Mouse (Mus musculus) MEL (cell line): ENCODE results near the gene Nap1l5. TPM values are rescaled to one million over a fixed set of nuclear protein-coding genes. Genes with fewer than 3 reads are reported as not detected.

Source experiments
- DNase-seq: peaks from one replicate; pipeline ENCODE4 v3.0.0; 2011; ENCODE audit warnings: low read depth, low spot score
- H3K27ac ChIP-seq: 2 replicates; pipeline ENCODE4 v1.5.1; 2012; ENCODE audit warnings: low read depth, mild to moderate bottlenecking, control low read depth, low read length, moderate library complexity; ENCODE audit not compliant: control insufficient read depth
- H3K27me3 ChIP-seq, 2 experiments: fragments of 150-350 bp in 1 of 2; sonication (generic) in 1 of 2; 2 replicates each; pipeline ENCODE4 v1.6.1; 2012; ENCODE audit warnings: low read length in 2 of 2, mild to moderate bottlenecking in 2 of 2, improper control_type of control experiment in 1 of 2, moderate library complexity in 1 of 2; ENCODE audit not compliant: insufficient read depth in 2 of 2, control insufficient read depth in 1 of 2
- H3K36me3 ChIP-seq, 2 experiments: 2 replicates each; pipeline ENCODE4 v1.6.1; 2012 to 2014; ENCODE audit warnings: low read length in 2 of 2, improper control_type of control experiment in 1 of 2, inconsistent platforms in 1 of 2, mild to moderate bottlenecking in 1 of 2; ENCODE audit not compliant: insufficient read depth in 2 of 2, control insufficient read depth in 1 of 2
- H3K4me1 ChIP-seq, 2 experiments: fragments of 150-350 bp in 1 of 2; sonication (generic) in 1 of 2; 2 replicates each; pipeline ENCODE4 v1.6.1; 2012; ENCODE audit warnings: low read length in 2 of 2, improper control_type of control experiment in 1 of 2, mild to moderate bottlenecking in 1 of 2; ENCODE audit not compliant: insufficient read depth in 2 of 2, control insufficient read depth in 1 of 2
- H3K4me3 ChIP-seq, 2 experiments: fragments of 150-350 bp in 1 of 2; sonication (generic) in 1 of 2; 2 replicates each; pipeline ENCODE4 v1.5.1; 2012; ENCODE audit warnings: low read depth in 2 of 2, low read length in 2 of 2, mild to moderate bottlenecking in 2 of 2, moderate library complexity in 2 of 2, control low read depth in 1 of 2, improper control_type of control experiment in 1 of 2; ENCODE audit not compliant: control insufficient read depth in 1 of 2, insufficient read depth in 1 of 2
- H3K79me2 ChIP-seq: 2 replicates; pipeline ENCODE4 v1.6.1; 2012; ENCODE audit warnings: mild to moderate bottlenecking, low read length, moderate library complexity; ENCODE audit not compliant: control insufficient read depth, poor library complexity, insufficient read depth
- H3K9ac ChIP-seq: 2 replicates; pipeline ENCODE4 v1.6.1; 2012; ENCODE audit warnings: low read depth, mild to moderate bottlenecking, control low read depth, low read length, moderate library complexity; ENCODE audit not compliant: control insufficient read depth, poor library complexity, severe bottlenecking
- H3K9me3 ChIP-seq: fragments of 150-350 bp; sonication (generic); replicated peaks from 2 replicates; pipeline ENCODE4 v1.6.1; 2012; ENCODE audit warnings: mild to moderate bottlenecking, low read length, improper control_type of control experiment, moderate library complexity; ENCODE audit not compliant: insufficient read depth
- BHLHE40 ChIP-seq: IDR thresholded peaks from 2 replicates; pipeline ENCODE4 v1.6.1; 2012; ENCODE audit warnings: low read depth, mild to moderate bottlenecking, inconsistent platforms, low read length, improper control_type of control experiment, borderline replicate concordance
- CHD2 ChIP-seq: IDR thresholded peaks from 2 replicates; pipeline ENCODE4 v1.6.1; 2011; ENCODE audit warnings: low read length, improper control_type of control experiment
- ELF1 ChIP-seq: IDR thresholded peaks from 2 replicates; pipeline ENCODE4 v1.6.1; 2014; ENCODE audit warnings: low read depth, mild to moderate bottlenecking, inconsistent platforms, low read length, improper control_type of control experiment, moderate library complexity
- ETS1 ChIP-seq: IDR thresholded peaks from 2 replicates; pipeline ENCODE4 v1.6.1; 2012; ENCODE audit warnings: low read depth, mild to moderate bottlenecking, inconsistent platforms, low read length, improper control_type of control experiment, moderate library complexity
- GABPA ChIP-seq: IDR thresholded peaks from 2 replicates; pipeline ENCODE4 v1.6.1; 2012; ENCODE audit warnings: low read depth, mild to moderate bottlenecking, inconsistent platforms, low read length, improper control_type of control experiment, moderate library complexity
- GATA1 ChIP-seq: IDR thresholded peaks from 2 replicates; pipeline ENCODE4 v1.6.1; 2011; ENCODE audit warnings: low read depth, low read length, improper control_type of control experiment
- MAFK ChIP-seq: IDR thresholded peaks from 2 replicates; pipeline ENCODE4 v1.6.1; 2011; ENCODE audit warnings: low read depth, mild to moderate bottlenecking, low read length, improper control_type of control experiment, borderline replicate concordance
- MAZ ChIP-seq: IDR thresholded peaks from 2 replicates; pipeline ENCODE4 v1.6.1; 2012; ENCODE audit warnings: low read depth, mild to moderate bottlenecking, inconsistent platforms, low read length, improper control_type of control experiment
- MEF2A ChIP-seq: IDR thresholded peaks from 2 replicates; pipeline ENCODE4 v1.6.1; 2014; ENCODE audit warnings: low read depth, mild to moderate bottlenecking, inconsistent platforms, low read length, improper control_type of control experiment; ENCODE audit not compliant: poor library complexity, insufficient replicate concordance, severe bottlenecking; ENCODE audit errors: extremely low read depth
- MYC ChIP-seq: IDR thresholded peaks from 2 replicates; pipeline ENCODE4 v1.6.1; 2011; ENCODE audit warnings: low read depth, mild to moderate bottlenecking, low read length, improper control_type of control experiment, moderate library complexity
- NRF1 ChIP-seq: IDR thresholded peaks from 2 replicates; pipeline ENCODE4 v1.6.1; 2014; ENCODE audit warnings: low read depth, mild to moderate bottlenecking, inconsistent platforms, low read length, improper control_type of control experiment, moderate library complexity; ENCODE audit not compliant: poor library complexity, insufficient read depth, severe bottlenecking
- POLR2A ChIP-seq, 2 experiments: IDR thresholded peaks; 2 replicates each; pipeline ENCODE4 v1.6.1; 2011 to 2012; ENCODE audit warnings: low read length in 2 of 2, mild to moderate bottlenecking in 2 of 2, control low read depth in 1 of 2, improper control_type of control experiment in 1 of 2, low read depth in 1 of 2, moderate library complexity in 1 of 2; ENCODE audit not compliant: control insufficient read depth in 1 of 2, insufficient read depth in 1 of 2, poor library complexity in 1 of 2
- RAD21 ChIP-seq: IDR thresholded peaks from 2 replicates; pipeline ENCODE4 v1.6.1; 2011; ENCODE audit warnings: mild to moderate bottlenecking, low read depth, low read length, improper control_type of control experiment
- RCOR1 ChIP-seq: IDR thresholded peaks from 2 replicates; pipeline ENCODE4 v1.6.1; 2012; ENCODE audit warnings: low read depth, mild to moderate bottlenecking, inconsistent platforms, low read length, improper control_type of control experiment
- SIN3A ChIP-seq: IDR thresholded peaks from 2 replicates; pipeline ENCODE4 v1.6.1; 2012; ENCODE audit warnings: low read length, improper control_type of control experiment, inconsistent platforms
- SMC3 ChIP-seq: IDR thresholded peaks from 2 replicates; pipeline ENCODE4 v1.6.1; 2011; ENCODE audit warnings: low read depth, low read length, improper control_type of control experiment
- TAL1 ChIP-seq: IDR thresholded peaks from 2 replicates; pipeline ENCODE4 v1.6.1; 2012; ENCODE audit warnings: mild to moderate bottlenecking, inconsistent platforms, low read length, moderate library complexity, mixed read lengths
- TCF12 ChIP-seq: IDR thresholded peaks from 2 replicates; pipeline ENCODE4 v1.6.1; 2014; ENCODE audit warnings: low read depth, mild to moderate bottlenecking, inconsistent platforms, low read length, improper control_type of control experiment, moderate library complexity
- USF1 ChIP-seq: IDR thresholded peaks from 2 replicates; pipeline ENCODE4 v1.6.1; 2014; ENCODE audit warnings: low read depth, mild to moderate bottlenecking, inconsistent platforms, low read length, improper control_type of control experiment, moderate library complexity
- USF2 ChIP-seq, 2 experiments: IDR thresholded peaks; 2 replicates each; pipeline ENCODE4 v1.6.1; 2011 to 2012; ENCODE audit warnings: improper control_type of control experiment in 2 of 2, low read length in 2 of 2, borderline replicate concordance in 1 of 2, inconsistent platforms in 1 of 2, low read depth in 1 of 2, mild to moderate bottlenecking in 1 of 2; ENCODE audit not compliant: insufficient read depth in 1 of 2
- ZKSCAN1 ChIP-seq: IDR thresholded peaks from 2 replicates; pipeline ENCODE4 v1.6.1; 2012; ENCODE audit warnings: low read depth, mild to moderate bottlenecking, inconsistent platforms, low read length, improper control_type of control experiment, moderate library complexity
- polyA plus RNA-seq, 2 experiments: library from polyadenylated mRNA; stranded (reverse) in 1 of 2; unstranded in 1 of 2; fragments of >175 nt in 1 of 2; fragments of >200 nt in 1 of 2; gene quantifications; 2 replicates each; pipeline versions ENCODE4 v1.2.1 to v1.2.4; 2012; ENCODE audit warnings: low replicate concordance in 2 of 2, low read depth in 1 of 2; ENCODE audit not compliant: insufficient read length in 2 of 2, insufficient read depth in 1 of 2, missing spikeins in 1 of 2
- total RNA-seq: library from RNA; depleted of rRNA; stranded (reverse); fragments of 300-350 nt; gene quantifications from 2 replicates; pipeline ENCODE4 v1.2.3, GENCODE M21; 2012

Nap1l5 gene
- total and polyA plus RNA-seq, 3 experiments = 0.06 TPM; not detected in 2

DNA sequence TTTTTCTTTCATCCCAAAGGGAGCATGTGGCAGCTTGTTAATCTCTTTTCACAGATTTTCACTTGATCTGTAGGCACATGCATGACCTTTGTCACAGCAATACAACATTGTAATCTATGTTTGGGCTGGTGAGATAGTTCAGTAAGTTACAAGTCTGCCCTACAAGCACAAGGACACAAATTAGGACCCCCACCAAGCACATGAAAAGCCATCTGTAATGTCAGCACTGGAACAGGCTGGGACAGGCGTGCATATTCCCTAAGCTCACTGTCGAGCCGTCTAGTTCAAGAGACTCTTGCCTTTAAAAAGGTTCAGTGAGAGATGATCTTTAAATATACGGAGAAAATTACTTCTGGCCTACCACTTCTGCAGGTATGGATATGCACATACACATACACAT, 47.4 kb downstream of the Nap1l5 start:
- Histone ChIP-seq H3K4me3 (no peak overlapping the region), H3K4me1 (no peaks in the 10 kb centered on the region), H3K9ac (no peak overlapping the region), H3K27ac (no peak overlapping the region), H3K27me3 (no peaks in the 10 kb centered on the region), H3K9me3 (no peaks in the 10 kb centered on the region), H3K79me2 (no peaks in the 10 kb centered on the region), H3K36me3 (no peaks in the 10 kb centered on the region)
- DNase-seq = no peak
- TF ChIP-seq GATA1 (no peak), NRF1 (no peak)

DNA sequence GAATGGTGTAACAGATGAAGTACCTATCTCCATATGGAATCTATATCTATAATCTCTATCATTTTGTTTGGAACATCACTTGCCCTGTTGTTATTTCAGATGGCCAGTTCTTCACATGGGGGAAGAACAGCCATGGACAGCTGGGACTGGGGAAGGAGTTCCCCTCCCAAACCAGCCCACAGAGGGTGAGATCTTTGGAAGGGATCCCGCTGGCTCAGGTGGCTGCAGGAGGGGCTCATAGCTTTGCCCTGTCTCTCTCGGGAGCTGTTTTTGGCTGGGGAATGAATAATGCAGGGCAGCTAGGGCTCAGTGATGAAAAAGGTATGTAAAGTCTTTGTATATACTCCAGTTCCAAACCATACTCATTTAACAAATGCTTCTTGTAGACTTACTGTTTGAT, 50.4 kb downstream of the Nap1l5 start:
- Histone ChIP-seq H3K4me1 (no peaks in the 10 kb centered on the region), H3K36me3 (no peaks in the 10 kb centered on the region), H3K9ac (no peak overlapping the region), H3K9me3 (no peaks in the 10 kb centered on the region), H3K27me3 (no peaks in the 10 kb centered on the region), H3K27ac (no peak overlapping the region), H3K79me2 (no peaks in the 10 kb centered on the region), H3K4me3 (no peak overlapping the region)
- TF ChIP-seq USF2 (IDR thresholded peaks at IDR 0.05; ENCODE audit: borderline replicate concordance in 1 of 2, insufficient read depth in 1 of 2, low read depth in 1 of 2, low read length in 2 of 2) (no peak), SMC3 (no peak), NRF1 (no peak), MEF2A (no peak), USF1 (no peak), SIN3A (no peak), RAD21 (no peak), ZKSCAN1 (no peak), ETS1 (no peak), ELF1 (no peak), TAL1 (no peak), POLR2A (IDR thresholded peaks at IDR 0.05; ENCODE audit: control insufficient read depth in 1 of 2, insufficient read depth in 1 of 2, low read depth in 1 of 2, low read length in 2 of 2, poor library complexity in 1 of 2) (no peak), RCOR1 (no peak), GABPA (no peak), BHLHE40 (no peak), CHD2 (no peak), TCF12 (no peak), MAZ (no peak), MAFK (no peak), MYC (no peak)
- DNase-seq = no peak
